Mouse (Mus musculus) lung, postnatal 0 days (tissue): ENCODE data around the gene Ntn1. TPM values are rescaled to one million over a fixed set of nuclear protein-coding genes. Genes with fewer than 3 reads are reported as not detected.

ENCODE experiments used
- ATAC-seq: fragments of 200-750 bp; cut with Nextera tagmentation; 2 replicates; pipeline ENCODE4 v1.8.0; 2017; ENCODE audit warnings: moderate library complexity
- DNase-seq: peaks from one replicate; pipeline ENCODE4 v3.0.0-alpha.2; 2016; ENCODE audit warnings: low spot score
- H3K27ac ChIP-seq: fragments of 300-500 bp; sonication (generic); 2 replicates; pipeline ENCODE4 v1.5.1; 2014; ENCODE audit warnings: antibody characterized with exemption, mild to moderate bottlenecking, low read length, mixed read lengths
- H3K27me3 ChIP-seq: fragments of 300-500 bp; sonication (generic); replicated peaks from 2 replicates; pipeline ENCODE4 v1.6.1; 2014; ENCODE audit warnings: low read length, mixed read lengths; ENCODE audit not compliant: insufficient read depth
- H3K36me3 ChIP-seq: fragments of 300-500 bp; sonication (generic); 2 replicates; pipeline ENCODE4 v1.6.1; 2014; ENCODE audit warnings: low read length, mixed read lengths; ENCODE audit not compliant: insufficient read depth
- H3K4me1 ChIP-seq: fragments of 300-500 bp; sonication (generic); 2 replicates; pipeline ENCODE4 v1.6.1; 2014; ENCODE audit warnings: antibody characterized with exemption, low read depth, low read length, mixed read lengths; ENCODE audit not compliant: insufficient read depth
- H3K4me2 ChIP-seq: fragments of 300-500 bp; sonication (generic); replicated peaks from 2 replicates; pipeline ENCODE4 v1.6.1; 2014; ENCODE audit warnings: low read depth, mild to moderate bottlenecking, low read length, moderate library complexity, mixed read lengths
- H3K4me3 ChIP-seq: fragments of 300-500 bp; sonication (generic); 2 replicates; pipeline ENCODE4 v1.5.1; 2014; ENCODE audit warnings: low read depth, low read length
- H3K9ac ChIP-seq: fragments of 300-500 bp; sonication (generic); replicated peaks from 2 replicates; pipeline ENCODE4 v1.6.1; 2014; ENCODE audit warnings: low read depth, mild to moderate bottlenecking
- H3K9me3 ChIP-seq: fragments of 300-500 bp; sonication (generic); 2 replicates; pipeline ENCODE4 v1.6.1; 2016; ENCODE audit warnings: low read length, mixed read lengths
- CTCF ChIP-seq: IDR thresholded peaks from 2 replicates; pipeline ENCODE4 v1.5.1; 2016; ENCODE audit warnings: antibody characterized with exemption, mild to moderate bottlenecking
- EP300 ChIP-seq: IDR thresholded peaks from 2 replicates; pipeline ENCODE4 v1.6.1; 2016; ENCODE audit warnings: antibody characterized with exemption, mild to moderate bottlenecking, control low read depth
- WGBS: fragments of 180-500 bp; shearing (Covaris S2); extraction: QIAGEN DNeasy Blood & Tissue Kit; methylation state at CpG from one replicate; pipeline ENCODE4 v1.1.7; 2014; 5-methylcytosine and 5-hydroxymethylcytosine counted together
- polyA plus RNA-seq: library from polyadenylated mRNA; unstranded; fragments of >200 nt; fragmentation: Nextera tagmentation; extraction: Ambion mirVana; gene quantifications from 2 replicates; pipeline ENCODE4 v1.2.1, GENCODE M21; 2015

Gene Ntn1
- polyA plus RNA-seq, 1 experiment from 2014 or later, result 7.2 TPM

- Histone ChIP-seq H3K27ac (no peak overlapping the region), H3K4me1 (peaks cover 15% of the 10 kb centered on the region; the same call in 1 of the 2 replicates), H3K4me2 (no peak overlapping the region), H3K4me3 (no peak overlapping the region), H3K9me3 (no peaks in the 10 kb centered on the region), H3K27me3 (no peaks in the 10 kb centered on the region), H3K9ac (no peak overlapping the region), H3K36me3 (no peaks in the 10 kb centered on the region)
- TF ChIP-seq EP300 (no peak), CTCF (no peak)
- WGBS, result 60% methylated on average over 1 of the region's 1 CpGs
- ATAC-seq, result no peak
- no peak for DNase-seq
These were observed 192.0 kb downstream of the Ntn1 start for GRCm38 (mm10) chr11:68208582-68208981.

- Histone ChIP-seq H3K4me3 (no peak overlapping the region), H3K4me2 (no peak overlapping the region), H3K27me3 (no peaks in the 10 kb centered on the region), H3K9ac (no peak overlapping the region), H3K9me3 (no peaks in the 10 kb centered on the region), H3K36me3 (no peaks in the 10 kb centered on the region), H3K27ac (no peak overlapping the region), H3K4me1 (peaks cover 15% of the 10 kb centered on the region; the same call in 1 of the 2 replicates)
- 43% methylated on average over 2 of the region's 2 CpGs for WGBS
- TF ChIP-seq EP300, result no peak
- TF ChIP-seq CTCF, result no peak
- ATAC-seq, result peak; percentile 34
- DNase-seq, result peak; percentile 63
These were observed 192.6 kb downstream of the Ntn1 start for GRCm38 (mm10) chr11:68208023-68208422.

- Histone ChIP-seq H3K27ac (no peak overlapping the region), H3K36me3 (no peaks in the 10 kb centered on the region), H3K4me2 (no peak overlapping the region), H3K27me3 (no peaks in the 10 kb centered on the region), H3K9ac (no peak overlapping the region), H3K4me3 (no peak overlapping the region), H3K9me3 (no peaks in the 10 kb centered on the region), H3K4me1 (peaks cover 3% of the 10 kb centered on the region; the same call in 1 of the 2 replicates)
- TF ChIP-seq EP300, result no peak
- no peak for TF ChIP-seq CTCF
- ATAC-seq, result no peak
- WGBS, result 62% methylated on average over 10 of the region's 10 CpGs
- DNase-seq, result no peak
These were observed 194.9 kb downstream of the Ntn1 start for GRCm38 (mm10) chr11:68205572-68206229.

GRCm38 (mm10) chr11:68204407-68204806, 196.2 kb downstream of the Ntn1 start:
- Histone ChIP-seq H3K36me3 (no peaks in the 10 kb centered on the region), H3K9ac (no peak overlapping the region), H3K9me3 (no peaks in the 10 kb centered on the region), H3K27ac (no peak overlapping the region), H3K27me3 (no peaks in the 10 kb centered on the region), H3K4me2 (no peak overlapping the region), H3K4me1 (peaks cover 10% of the 10 kb centered on the region; the same call in 1 of the 2 replicates), H3K4me3 (no peak overlapping the region)
- ATAC-seq, result no peak
- no peak for DNase-seq
- TF ChIP-seq EP300 (no peak), CTCF (no peak)
- WGBS, result 72% methylated on average over 5 of the region's 5 CpGs

GRCm38 (mm10) chr11:68203658-68204315, 196.8 kb downstream of the Ntn1 start:
- no peaks in the 10 kb centered on the region for H3K36me3 ChIP-seq
- no peaks in the 10 kb centered on the region for H3K27me3 ChIP-seq
- H3K4me2 ChIP-seq, result no peak overlapping the region
- H3K4me1 ChIP-seq, result peaks cover 8% of the 10 kb centered on the region; the same call in 1 of the 2 replicates
- no peaks in the 10 kb centered on the region for H3K9me3 ChIP-seq
- no peak for DNase-seq
- H3K27ac ChIP-seq, result no peak overlapping the region
- ATAC-seq, result no peak
- WGBS, result 81% methylated on average over 10 of the region's 10 CpGs
- TF ChIP-seq EP300 (no peak), CTCF (no peak)
- H3K9ac ChIP-seq, result no peak overlapping the region
- H3K4me3 ChIP-seq, result no peak overlapping the region

GRCm38 (mm10) chr11:68202561-68202960, 198.1 kb downstream of the Ntn1 start:
- Histone ChIP-seq H3K4me2 (no peak overlapping the region), H3K36me3 (no peaks in the 10 kb centered on the region), H3K9ac (no peak overlapping the region), H3K9me3 (no peaks in the 10 kb centered on the region), H3K4me1 (peaks cover 8% of the 10 kb centered on the region; the same call in 1 of the 2 replicates), H3K27me3 (no peaks in the 10 kb centered on the region), H3K4me3 (no peak overlapping the region), H3K27ac (no peak overlapping the region)
- TF ChIP-seq EP300, result no peak
- TF ChIP-seq CTCF, result no peak
- WGBS, result 53% methylated on average over 10 of the region's 10 CpGs
- DNase-seq, result no peak
- no peak for ATAC-seq
